Mouse (Mus musculus): ENCODE data around the gene Glrx2.
"Not testable (repeated sequence)": the region's sequence is repeated elsewhere in the genome, so short reads cannot be mapped to it uniquely, and the experiment has no call there.

Glrx2 gene

DNA sequence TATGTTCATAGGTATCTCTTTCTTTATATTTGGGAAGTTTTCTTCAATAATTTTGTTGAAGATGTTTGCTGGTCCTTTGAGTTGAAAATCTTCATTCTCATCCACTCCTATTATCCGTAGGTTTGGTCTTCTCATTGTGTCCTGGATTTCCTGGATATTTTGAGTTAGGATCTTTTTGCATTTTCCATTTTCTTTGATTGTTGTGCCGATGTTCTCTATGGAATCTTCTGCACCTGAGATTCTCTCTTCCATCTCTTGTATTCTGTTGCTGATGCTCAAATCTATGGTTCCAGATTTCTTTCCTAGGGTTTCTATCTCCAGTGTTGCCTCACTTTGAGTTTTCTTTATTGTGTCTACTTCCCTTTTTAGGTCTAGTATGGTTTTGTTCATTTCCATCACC, at the start of gene Glrx2:
Gene Glrx2 (plus strand): TSS at position 301 of the 400 bp plus-strand sequence.
- not testable (repeated sequence) for DNase-seq (ENCODE audit: low read depth, low spot score)

- peak; percentile 18 for DNase-seq (ENCODE audit: low read depth, low spot score)
These were observed 40.3 kb upstream of the Glrx2 start for GRCm38 (mm10) chr1:143675734-143676361.

DNA sequence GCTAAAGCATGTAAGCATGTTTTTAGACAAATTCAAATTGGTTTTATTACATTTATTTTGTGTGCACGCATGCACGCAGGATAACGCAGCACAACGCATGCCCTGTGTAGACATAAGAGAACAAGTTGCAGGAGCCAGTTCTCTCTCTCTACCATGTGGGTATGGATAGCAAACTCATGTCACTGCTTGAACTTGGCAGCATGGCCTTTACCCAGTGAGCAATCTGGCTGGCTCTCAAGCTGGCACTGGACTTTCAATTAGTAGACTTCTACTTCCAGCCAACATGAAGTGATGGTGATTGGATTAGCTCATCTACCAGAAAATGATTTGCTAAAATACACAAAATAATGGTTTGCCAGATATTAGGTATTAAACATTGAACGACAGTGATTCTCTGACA, 35.0 kb upstream of the Glrx2 start:
- no peak for DNase-seq (ENCODE audit: low read depth, low spot score)

DNA sequence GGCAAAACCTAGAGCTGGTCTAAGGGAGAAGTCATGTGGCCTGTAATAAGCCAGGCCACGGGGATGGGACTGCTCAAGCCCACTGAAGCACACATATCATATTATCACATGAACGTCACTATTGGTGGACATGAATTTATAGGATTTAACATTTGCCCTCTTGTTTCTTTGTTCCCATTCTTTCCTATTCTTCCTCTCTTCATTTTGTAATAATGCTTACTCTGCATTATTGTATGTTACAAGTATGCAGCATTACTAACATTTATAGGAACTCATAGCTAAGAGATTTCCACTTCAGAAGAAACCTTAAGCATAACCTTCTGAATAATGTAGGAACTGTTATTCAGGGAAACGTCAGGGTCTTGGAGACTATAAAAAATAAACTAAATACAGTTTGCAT, 31.3 kb upstream of the Glrx2 start:
- no peak for DNase-seq (ENCODE audit: low read depth, low spot score)

- DNase-seq (ENCODE audit: low read depth, low spot score) = peak; percentile 25
These were observed 14.4 kb upstream of the Glrx2 start for GRCm38 (mm10) chr1:143701736-143702135.

DNA sequence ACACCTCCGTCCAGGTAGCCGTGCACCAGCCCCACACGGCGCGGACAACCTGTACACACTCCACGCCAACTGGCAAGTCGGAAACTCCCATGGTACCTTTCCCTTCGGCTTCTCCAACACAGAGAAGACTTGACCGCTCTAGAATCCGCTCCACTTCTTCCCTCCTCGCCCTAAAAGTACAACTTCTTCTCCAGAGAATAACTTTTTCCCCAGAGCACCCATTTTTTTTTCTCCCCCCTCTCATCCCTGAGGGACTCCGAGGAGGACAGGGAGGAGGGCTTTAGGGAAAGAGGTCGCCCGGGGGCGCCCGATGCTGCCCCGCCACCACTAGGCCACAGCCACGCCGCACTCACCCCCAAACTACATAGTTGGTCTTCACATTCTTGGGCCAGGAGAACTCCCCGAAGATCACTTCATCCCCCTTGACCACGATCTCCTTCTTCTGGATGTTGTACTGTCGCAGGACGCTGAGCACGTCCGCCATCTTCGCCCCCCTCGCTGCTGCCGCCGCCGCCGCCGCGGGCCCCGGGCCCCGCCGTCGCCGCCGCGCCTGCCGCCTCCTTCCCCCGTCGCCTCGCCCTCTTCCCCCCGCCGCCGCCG, 13.9 kb upstream of the Glrx2 start:
- peak; percentile 52 for DNase-seq (ENCODE audit: low read depth, low spot score)

- peak; percentile 73 for DNase-seq (ENCODE audit: low read depth, low spot score)
These were observed 13.3 kb upstream of the Glrx2 start, which contains the start of gene Cdc73 for GRCm38 (mm10) chr1:143702741-143703262. TSS of gene Cdc73 (minus strand) at chr1:143702893.

DNA sequence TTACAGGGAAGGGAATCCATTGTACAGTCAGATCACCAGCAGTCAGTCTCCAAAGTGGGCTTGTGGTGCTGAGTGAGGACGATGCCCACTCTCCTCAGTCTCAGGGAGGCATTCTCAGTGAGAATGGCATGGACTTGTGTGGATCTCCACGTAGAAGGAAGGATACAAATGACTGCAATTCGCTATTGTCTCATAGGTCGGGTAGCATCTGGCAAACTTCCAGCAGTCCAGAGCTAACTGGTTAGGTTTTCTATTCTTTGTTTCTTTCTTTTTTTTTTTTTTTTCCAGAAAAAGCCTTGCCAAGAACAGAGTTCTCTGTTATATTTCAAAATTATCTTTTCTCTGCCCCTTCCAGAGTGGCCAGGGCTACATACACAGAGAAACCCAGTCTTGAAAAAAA, 9.1 kb upstream of the Glrx2 start:
- no peak for DNase-seq (ENCODE audit: low read depth, low spot score)

- no peak for DNase-seq (ENCODE audit: low read depth, low spot score)
These were observed 7.8 kb upstream of the Glrx2 start for GRCm38 (mm10) chr1:143708361-143708760.

DNA sequence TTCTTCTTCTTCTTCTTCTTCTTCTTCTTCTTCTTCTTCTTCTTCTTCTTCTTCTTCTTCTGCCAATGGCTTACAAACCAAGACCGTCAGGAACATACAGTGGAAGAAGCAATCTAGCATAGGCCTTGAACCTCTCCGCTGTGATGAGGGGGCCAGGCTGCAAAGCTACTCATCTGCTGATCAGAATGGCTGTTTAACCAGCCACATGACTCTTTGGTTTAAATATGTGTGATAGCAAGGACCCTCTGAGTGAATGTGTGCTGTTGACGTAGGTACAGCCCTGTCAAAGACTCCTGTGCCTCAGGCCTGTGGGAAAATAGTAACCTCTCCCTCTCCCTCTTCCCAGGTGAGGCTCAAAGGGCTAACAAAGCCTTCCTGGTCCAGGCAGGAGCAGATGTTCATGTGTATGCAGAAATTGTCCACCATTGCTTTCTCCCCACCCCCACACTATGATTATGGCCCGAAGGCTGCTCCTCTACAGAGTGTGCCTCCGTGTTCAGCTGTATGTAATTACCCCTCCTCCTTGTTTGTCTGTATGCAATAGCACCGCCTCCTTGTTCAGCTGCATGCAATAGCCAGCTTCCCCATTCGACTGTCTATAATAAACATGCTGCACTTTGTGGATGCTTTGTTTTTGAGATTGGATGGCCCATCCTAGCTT, 6.0 kb upstream of the Glrx2 start:
- DNase-seq (ENCODE audit: low read depth, low spot score) = no peak

- no peak for DNase-seq (ENCODE audit: low read depth, low spot score)
These were observed 5.5 kb upstream of the Glrx2 start for GRCm38 (mm10) chr1:143710627-143710976.

DNA sequence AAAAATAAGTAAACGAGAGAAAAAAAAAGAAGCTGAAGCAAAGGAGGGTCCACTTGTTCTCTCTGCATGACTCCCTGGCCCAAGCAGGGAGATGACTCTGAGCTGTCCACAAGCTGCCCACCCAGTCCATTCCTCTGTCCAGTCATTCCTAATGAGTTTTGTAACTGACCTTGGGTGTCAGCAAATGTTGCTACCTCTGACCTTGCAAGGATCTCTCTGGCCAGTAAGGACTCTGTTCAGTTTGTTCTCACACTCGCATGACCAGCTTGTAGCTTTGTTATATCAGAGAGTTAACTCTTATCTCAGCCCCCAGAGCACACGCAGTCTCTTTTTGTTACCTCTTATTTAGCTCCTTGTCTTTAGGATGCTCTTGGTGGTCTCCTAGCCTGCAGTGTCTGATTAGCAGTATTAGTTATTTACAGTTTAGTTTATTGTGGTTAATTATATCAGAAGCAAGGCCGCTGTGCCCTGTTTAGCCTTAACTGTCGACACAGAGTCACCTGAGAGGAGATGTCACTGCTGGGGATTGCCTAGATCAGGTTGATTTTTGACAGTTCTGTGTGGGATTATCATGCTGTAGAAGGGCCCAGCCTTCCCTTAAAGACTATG, 8.4 kb downstream of the Glrx2 start:
- DNase-seq (ENCODE audit: low read depth, low spot score) = no peak

- peak; percentile 54 for DNase-seq (ENCODE audit: low read depth, low spot score)
These were observed 11.7 kb downstream of the Glrx2 start for GRCm38 (mm10) chr1:143727701-143728445.

GRCm38 (mm10) chr1:143730899-143731298, 14.8 kb downstream of the Glrx2 start:
- peak; percentile 67 for DNase-seq (ENCODE audit: low read depth, low spot score)

DNA sequence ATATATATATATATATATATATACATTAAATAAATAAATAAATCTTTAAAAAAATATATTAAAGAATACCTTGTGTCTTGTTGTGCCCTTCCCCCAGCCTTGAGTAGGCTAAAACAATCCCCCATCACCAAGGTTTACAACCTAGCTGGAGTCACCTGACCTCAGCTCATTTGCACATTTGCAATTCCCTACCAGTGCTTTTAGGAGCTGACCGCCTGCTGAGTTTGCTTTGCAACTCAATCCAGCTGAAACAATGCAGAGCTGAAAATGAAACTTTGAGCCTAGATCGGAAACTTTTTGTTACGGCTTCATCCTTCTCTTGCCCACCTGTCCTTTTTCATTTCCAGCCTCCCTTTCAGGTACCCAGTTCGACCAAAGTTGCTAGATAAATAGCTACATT, 15.6 kb downstream of the Glrx2 start:
- DNase-seq (ENCODE audit: low read depth, low spot score) = no peak

DNA sequence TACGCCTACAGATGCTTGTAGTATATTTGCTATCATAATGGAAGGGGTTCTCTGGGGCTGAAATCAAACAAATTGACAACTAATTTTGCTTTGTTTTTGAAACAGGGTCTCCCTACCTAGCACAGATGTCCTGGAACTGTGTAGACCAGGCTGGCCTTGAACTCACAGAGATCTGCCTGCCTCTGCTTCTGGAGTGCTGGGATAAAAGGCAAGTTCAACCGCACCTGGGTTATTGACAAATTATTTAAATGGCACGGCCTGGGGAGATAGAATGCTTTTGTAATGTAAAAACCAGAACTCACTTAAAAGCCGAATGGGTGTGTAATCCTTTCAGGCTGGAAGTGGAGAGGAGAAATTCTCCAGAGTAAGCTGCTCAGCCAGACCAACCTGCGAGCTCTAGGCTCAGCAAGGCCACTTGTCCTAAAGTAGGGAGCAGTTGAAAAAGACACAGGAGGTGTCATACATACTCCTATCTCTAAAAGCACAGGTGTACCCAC, 17.8 kb downstream of the Glrx2 start:
- DNase-seq (ENCODE audit: low read depth, low spot score) = no peak

GRCm38 (mm10) chr1:143738811-143739210, 22.7 kb downstream of the Glrx2 start:
- peak; percentile 10 for DNase-seq (ENCODE audit: low read depth, low spot score)

- DNase-seq (ENCODE audit: low read depth, low spot score) = peak; percentile 90
These were observed 23.5 kb downstream of the Glrx2 start for GRCm38 (mm10) chr1:143739361-143740350.

DNA sequence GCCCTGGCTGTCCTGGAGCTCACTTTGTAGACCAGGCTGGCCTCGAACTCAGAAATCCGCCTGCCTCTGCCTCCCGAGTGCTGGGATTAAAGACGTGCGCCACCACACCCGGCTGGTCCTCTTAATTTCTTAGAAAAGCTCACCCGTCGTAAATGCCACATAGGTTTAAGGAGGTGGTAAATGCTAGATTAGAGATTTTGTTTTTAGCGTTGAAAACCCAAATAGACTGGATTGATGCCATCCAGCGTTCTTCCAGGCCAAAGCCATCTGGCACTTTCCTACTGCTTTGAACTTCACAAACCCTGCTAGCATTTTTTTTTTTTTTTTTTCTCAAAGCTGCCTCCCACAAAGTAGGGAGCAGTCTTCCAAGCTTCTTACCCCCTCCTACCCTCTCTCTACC, 24.4 kb downstream of the Glrx2 start:
- DNase-seq (ENCODE audit: low read depth, low spot score) = peak; percentile 6

DNA sequence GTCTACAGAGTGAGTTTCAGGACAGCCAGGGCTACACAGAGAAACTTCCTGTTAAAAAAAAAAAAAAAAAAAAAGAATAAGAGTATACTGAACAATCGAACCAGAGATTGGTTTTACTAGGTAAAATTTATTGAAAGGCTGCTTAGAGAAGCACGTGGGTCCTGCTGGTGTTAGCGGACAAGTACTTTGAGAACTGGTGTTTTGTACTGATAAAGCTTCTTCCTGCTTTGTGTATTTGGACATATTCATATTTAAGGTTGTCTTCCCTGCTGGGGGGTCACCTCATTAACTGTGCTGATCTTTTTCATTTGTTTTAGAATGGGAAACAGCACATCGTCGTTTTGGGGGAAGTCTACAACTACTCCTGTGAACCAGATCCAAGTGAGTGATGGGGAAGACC, 25.2 kb downstream of the Glrx2 start:
- DNase-seq (ENCODE audit: low read depth, low spot score) = no peak

All from 3T3-L1 (cell line).